Mouse (Mus musculus) megakaryocyte, embryonic 14.5 days (primary cell): Measurements from ENCODE around the gene Lrmp.

ENCODE experiments used
- FLI1 ChIP-seq: IDR thresholded peaks from 2 replicates; pipeline ENCODE4 v1.6.1; 2012; ENCODE audit warnings: low read length, inconsistent platforms, mixed read lengths
- GATA1 ChIP-seq: IDR thresholded peaks from 3 replicates; pipeline ENCODE4 v1.6.1; 2012; ENCODE audit warnings: mixed read lengths, low read length, inconsistent platforms, borderline replicate concordance

- TF ChIP-seq GATA1 (no peak), FLI1 (no peak)
Measured at GRCm38 (mm10) chr6:145215826-145216225, 100.4 kb downstream of the Lrmp start.
